Mouse (Mus musculus): ENCODE measurements around the gene Olfr676.

DNA sequence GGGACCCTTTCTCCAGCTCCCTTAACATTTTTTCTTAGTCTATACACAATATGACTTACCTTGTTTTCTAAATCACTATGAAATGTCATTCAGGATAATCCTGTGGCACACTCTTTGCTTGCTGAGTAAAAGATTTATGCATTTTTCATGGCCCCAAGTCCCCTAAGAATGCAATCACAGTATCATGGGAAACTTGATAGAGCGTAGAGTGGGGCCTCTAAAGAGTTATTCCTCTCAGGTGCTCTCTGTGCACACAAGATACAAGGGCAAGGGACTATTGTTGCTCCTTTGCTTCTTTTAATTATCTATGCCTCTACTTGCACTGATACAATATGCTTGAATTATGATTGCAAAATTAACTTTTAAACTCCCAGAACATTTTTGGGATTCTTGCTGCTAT, 4.1 kb upstream of the Olfr676 start, which contains the start of gene Olfr675:
- TF ChIP-seq CTCF (IDR thresholded peaks at IDR 0.05; ENCODE audit: borderline replicate concordance, control insufficient read depth, extremely low read depth, insufficient read depth, low read length, poor library complexity) (no peak), POLR2A (IDR thresholded peaks at IDR 0.05; ENCODE audit: control insufficient read depth, extremely low read depth, insufficient read depth, low read length, poor library complexity) (no peak)
